Mouse (Mus musculus) adrenal gland, postnatal 10 days (tissue): ENCODE measurements around the gene Plcb4. TPM values are rescaled to one million over a fixed set of nuclear protein-coding genes. Genes with fewer than 3 reads are reported as not detected.
"Not testable (repeated sequence)": the region's sequence is repeated elsewhere in the genome, so short reads cannot be mapped to it uniquely, and the experiment has no call there.

Experiments used
- DNase-seq: peaks from one replicate; pipeline ENCODE4 v3.0.0; 2021; ENCODE audit warnings: mixed read lengths
- total RNA-seq, 2 experiments: library from RNA; stranded (reverse); gene quantifications; 2 replicates each; pipeline ENCODE4 v1.2.3; 2021

The Plcb4 gene
- total RNA-seq, 2 experiments from 2014 or later = 39.1 to 51.1 TPM

DNA sequence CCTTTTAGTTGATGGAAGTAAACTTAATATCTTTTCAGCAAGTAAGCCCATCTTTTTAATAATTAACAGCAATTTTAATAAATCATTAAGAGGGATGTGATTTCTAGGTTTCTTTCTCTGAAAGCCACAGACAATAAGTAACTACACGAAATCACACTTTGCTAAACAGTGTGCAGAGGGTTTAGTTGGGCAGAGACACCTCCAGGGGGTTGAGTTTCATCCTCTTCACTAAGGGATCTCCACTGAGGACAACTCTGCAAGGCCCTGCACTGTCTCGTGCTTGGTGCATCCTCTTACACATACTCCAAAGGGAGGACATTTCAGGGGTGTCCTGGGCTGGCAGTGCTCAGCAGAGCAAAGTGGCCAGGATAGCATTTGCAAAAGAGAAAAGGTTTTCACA is 235.8 kb downstream of the Plcb4 start:
- DNase-seq = no peak

DNA sequence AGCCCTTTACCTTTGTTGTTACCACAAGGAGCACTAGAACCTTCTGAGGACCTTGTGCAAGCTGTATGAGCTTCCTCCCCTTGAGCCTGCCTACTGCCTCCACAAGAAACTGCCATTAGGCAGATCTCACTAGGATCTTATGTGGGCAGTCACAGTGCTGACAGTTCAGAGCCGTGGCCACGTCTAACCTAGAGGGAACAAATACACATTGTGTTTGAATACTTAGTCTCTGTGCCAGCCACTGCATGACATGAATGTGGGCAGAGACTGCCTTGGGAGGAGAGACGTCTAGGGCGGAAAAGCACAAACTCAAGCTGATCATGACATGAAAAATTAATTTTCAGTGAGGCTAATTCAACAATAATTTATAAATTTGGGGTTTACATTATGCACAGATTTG is 239.2 kb downstream of the Plcb4 start:
- DNase-seq = no peak

DNA sequence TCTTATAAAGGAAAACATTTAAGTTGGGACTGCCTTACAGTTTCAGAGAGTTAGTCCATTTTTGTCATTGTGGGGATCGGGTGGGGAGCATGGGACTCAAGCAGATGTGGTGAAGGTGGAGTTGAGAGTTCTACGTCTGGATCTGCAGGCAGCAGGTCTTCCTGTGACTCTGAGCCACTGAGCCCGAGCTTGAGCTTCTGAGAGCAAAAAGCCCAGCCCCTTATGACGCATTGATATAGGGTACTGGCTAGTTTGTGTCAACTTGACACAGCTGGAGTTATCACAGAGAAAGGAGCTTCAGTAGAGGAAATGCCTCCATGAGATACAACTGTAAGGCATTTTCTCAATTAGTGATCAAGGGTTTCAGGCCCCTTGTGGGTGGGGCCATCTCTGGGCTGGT is 241.1 kb downstream of the Plcb4 start:
- not testable (repeated sequence) for DNase-seq

DNA sequence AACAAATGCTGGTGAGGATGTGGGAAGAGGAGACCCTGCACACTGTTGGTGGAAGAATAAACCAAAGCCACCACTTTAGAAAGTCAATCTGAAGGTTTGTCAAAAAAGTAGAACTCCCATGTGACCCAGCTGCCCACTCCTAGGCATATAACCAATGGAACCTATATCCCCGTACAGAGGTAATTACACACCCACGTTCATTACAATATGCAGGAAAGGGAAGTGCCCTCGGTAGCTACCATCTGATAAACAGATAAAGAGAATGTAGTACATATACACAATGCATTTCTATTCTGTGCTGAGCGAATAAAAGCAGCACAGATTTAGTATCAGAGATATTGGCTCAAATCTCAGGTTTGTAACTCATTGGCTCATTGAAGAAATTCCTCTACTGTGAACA is 242.2 kb downstream of the Plcb4 start:
- DNase-seq = no peak

DNA sequence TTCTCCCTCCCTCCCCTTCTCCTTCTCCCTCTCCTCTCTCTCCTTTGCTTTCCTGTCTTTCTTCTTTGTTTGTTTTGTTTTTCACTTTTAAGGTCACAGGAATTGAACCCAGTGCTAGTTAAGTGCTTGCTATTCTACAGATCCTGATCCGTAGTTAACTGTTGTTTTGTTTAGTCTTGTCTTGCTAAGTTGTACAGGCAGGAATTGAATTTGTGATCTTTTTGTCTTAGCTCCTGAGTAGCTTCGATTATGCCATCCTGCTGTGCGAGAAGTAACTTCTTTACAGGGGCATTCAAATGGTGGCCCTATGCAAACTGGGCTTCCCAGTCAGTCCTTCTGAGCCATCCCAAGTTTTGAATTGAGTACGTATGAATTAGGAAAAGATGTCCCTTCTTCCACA is 245.5 kb downstream of the Plcb4 start:
- DNase-seq = no peak

DNA sequence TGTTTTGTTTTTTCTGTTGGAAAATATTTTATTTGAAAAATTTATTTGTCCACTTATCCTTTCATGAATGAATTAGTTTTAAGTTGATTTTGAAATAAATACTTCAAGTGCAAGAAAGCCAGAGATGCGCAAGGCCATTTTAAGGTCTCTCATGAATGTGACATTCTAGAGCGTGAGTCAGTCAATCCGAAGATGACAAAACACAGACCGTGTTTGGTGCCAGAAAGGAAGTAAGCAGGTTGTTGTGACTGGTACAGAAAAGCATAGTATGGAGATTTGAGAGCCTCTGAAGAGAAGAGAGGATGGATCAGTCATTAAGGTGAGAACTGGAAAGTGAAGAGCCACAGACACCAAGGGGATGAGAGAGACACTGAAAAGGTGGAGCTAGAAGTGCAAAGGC is 246.0 kb downstream of the Plcb4 start:
- no peak for DNase-seq

DNA sequence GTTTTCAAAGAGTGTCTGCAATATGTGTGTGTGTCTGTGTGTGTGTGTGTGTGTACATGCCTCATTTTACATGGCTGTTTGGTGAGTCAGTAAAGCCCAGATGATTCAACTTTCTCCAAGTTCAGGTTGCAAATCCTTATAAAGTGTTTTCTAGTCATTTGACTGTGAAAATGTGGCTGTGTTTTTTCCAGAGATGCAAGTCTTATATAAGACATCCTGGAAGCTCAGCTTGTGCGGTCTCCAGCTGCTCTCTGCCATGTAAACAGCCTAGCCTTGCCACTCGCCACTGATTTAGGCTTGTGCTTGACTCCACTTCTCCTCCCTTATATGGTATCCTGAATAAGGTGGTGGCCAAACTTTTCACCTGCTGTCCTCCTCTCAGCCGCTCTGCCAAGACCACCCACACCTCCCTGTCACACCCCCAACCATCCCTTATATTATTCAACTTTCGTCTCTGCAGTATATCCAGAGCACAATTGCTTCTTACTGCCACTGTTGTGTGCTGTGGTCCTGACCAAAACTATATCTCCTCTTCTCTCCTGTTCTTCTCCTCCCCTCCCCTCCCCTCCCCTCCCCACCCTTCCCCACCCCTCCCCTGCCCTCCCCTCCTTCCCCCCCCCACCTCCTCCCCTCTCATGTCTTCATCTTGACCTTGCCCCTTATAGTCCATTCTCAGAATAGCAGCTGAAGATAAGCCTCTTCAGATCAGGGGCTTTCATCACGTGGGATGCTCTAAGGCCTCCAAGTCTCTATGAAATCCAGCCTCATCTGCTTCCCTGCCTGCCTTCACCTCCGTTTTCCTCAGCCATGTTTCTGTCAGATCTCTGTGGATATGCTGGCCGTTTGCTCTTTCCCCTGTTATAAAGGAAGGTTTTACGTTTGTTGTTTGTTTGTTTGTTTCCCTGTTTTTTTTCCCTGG is 255.8 kb downstream of the Plcb4 start:
- DNase-seq = no peak

DNA sequence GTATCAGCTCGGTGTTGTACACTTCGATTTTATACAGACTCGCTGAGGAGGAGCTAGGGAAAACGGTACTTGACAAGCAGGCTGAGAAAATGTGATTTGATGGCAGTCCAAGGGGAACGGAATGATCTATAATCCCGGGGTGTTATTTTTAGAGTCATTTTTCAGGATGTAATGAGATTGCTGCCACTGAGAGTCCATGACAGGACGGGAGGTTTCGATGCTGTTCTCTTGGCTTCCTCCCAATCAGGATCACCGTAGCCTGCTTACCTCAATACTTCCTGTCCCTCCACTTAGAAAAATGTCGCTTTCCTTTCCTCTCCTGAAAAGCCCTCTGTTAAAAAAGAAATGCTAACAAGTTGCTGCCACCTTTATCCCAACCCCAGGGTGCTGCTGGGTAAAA is 257.1 kb downstream of the Plcb4 start:
- no peak for DNase-seq

DNA sequence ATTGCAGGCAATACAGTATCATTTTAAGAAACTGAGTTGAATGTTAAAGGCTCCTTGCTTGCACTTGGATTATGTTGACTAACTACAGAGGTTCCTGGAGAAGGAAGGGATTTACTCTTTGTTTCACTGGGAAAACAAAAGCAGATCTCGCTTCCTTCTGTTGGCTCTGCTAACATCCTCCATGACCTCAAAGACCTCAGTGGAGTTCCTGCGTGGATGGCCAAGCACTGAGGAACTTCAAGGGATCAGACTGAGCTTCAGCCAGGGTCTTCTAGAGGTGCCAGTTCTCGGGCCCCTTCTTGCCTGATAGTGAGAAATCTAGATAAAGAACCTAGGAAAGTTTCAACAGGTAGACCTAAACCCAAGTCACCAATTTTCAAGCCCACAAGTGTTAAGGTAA is 258.2 kb downstream of the Plcb4 start:
- no peak for DNase-seq

DNA sequence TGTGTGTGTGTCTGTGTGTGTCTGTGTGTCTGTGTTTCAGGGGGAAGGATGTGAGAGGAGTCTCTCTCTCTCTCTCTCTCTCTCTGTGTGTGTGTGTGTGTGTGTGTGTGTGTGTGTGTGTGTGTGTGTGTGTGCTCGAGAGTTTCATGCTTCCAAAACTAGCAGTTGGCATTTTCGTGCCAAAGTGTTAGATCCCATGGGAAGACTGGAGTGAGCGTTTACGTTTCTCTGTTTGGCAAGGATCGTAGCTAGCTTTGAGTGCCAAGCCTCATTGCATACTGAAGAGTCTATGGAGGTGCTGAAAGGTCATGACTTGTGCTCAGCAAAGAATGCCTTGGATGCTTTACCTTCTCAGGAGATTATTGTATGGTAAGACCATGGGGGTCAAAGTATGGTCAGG is 259.3 kb downstream of the Plcb4 start:
- peak; percentile 52 for DNase-seq

DNA sequence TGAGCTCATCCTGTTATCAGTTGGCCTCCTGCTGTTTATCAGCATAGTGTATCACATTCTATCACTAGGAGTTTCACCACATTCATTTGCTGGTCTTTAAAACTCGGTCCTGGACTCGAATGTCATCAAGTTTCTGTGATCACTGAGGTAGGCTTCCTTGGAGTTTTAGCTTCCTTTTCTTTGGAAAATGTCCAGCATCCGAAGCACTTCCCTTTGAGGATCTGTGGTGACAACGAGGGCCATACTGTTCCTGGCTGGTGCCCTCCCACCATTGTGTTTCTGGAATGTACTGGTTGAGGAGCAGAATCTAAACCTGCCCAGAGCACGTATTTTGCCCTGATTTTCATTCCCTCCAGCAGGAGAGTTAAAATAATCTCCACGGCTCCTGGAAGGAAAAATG is 260.8 kb downstream of the Plcb4 start:
- DNase-seq = no peak

DNA sequence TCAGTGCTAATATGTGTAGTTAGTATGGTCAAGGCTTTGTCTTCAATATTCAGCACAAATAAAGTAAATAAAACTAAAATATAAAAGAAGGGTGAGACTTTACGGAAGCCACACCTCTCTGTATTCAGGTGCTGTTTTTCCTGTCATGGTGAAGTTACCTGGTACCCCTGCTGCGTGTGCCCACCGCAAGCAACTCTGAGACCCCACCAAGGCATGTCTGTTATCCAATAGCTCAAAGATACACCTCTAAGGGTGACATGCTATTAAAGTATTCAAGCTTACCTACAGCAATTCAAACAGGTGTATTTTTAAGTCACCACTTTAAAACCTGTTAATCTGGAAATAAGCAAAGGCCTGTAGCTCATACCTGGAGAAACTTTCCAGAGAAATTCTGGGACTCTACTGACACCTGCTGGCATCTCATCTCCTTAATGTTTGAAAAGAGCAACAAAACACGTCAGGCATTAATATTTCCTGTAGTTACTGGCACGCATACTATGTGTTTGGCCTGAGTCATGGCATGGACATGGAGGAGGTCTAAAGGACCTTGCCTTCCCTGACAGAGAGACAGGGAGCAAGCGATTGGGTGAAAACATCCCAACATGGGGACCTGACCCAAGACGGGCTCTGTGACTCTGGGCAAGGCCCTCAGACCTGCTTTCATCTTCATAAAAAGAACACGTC is 268.0 kb downstream of the Plcb4 start:
- peak; percentile 76 for DNase-seq

DNA sequence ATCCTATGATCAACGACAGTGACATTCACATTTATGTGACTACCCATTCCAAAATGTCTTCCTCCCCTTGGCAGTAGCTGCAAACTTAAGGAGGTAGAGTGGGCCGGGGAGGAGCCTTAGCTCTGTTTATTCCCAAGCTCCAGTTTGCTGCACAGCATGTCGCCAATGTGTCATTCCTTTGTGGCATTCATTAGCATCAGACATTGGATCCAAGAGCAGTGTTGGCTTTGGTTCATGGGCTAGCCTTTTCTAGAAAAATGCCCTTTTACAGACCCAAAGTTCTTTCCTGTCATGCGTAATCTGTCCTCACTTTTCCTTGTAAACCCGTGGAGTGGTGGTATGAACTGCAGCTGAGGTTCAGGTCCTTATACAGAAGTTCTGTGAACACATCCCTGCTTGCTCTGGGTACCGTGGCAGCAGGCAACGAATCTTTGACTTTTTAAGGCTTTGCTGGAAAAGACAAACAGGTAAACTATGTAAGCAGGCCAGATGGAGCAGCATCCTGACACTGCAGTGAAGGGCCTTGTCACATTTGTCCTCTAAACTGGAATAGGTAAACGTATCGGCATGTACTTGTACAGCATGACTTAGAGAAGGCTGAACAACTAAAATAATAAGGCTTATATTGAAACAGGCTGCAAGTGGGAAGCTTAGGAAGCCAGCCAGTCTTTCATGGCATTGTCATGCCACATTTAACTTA is 270.4 kb downstream of the Plcb4 start:
- no peak for DNase-seq

DNA sequence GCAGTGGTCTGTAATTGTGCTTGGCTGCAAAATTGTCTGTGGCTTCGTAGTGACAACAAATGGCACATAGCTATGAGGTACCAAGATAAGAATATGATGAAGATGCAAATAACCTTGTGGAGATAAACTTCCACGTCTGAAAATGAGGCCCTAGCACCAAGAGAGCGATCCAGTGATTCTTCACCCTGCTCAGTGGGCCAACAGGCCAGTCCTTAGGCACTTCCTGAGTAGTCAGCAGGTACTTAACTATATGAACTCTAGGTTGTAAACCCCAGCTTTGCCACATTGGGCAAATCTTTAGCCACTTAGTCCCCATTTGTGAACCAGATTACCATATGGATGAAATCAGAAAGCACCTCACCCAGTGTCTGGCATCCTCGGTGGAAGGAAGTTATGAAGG is 271.9 kb downstream of the Plcb4 start:
- DNase-seq = no peak

DNA sequence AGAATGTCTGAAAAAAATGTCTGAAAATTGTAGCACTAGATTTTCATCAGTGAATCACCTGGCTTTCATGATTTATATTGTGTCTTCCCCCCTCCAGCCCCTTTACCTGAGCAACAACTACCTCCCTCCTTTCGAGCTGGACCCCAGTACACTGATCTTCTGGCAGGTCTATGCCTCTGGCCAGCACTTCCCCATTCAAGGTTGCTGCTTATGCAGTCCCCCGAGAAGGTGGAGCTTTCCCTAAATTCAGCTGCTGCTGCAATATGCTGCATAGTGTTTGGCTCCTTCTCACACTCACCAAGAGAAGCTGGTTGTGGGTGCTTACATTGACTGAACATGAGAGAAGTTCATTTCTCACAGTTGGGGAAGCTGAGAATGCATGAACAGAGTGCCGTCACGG is 273.8 kb downstream of the Plcb4 start:
- no peak for DNase-seq

DNA sequence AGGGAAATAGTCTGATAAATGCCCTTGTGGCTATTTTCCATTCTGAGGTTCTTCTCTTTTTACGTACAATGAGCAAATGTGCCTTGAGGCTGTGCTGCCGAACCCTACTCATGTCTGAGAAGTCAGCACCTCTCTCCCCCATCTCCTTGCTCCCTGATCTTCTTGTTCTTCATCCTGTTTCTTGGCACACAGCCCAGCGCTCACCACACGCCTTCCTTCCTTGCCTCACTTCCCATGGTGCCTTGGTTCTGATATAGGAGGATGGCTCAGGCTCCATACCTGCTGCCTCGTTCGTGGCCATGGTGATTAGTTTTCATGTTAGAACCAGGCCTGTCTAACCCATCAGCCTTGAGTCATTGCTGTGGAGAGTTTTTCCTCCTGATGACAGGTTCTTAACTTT is 277.6 kb downstream of the Plcb4 start:
- DNase-seq = no peak

DNA sequence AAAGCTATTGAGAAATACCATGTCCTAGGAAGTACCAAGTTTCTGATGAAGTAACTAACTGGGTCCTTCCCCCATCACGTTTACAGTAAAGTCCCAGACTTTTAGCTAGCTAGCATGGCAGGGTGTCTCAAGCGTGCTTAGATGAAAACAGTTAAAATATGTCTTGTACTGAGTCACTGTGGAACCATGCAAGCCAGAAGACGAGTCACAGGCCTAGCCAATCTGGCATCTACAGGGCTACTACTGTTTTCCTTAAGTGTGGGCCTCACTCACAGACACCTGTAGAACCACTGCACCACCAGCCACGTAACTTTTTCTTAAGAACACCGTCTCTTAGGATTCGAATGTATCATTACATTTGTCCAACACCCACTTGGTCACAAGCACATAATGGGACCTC is 278.8 kb downstream of the Plcb4 start:
- DNase-seq = no peak

DNA sequence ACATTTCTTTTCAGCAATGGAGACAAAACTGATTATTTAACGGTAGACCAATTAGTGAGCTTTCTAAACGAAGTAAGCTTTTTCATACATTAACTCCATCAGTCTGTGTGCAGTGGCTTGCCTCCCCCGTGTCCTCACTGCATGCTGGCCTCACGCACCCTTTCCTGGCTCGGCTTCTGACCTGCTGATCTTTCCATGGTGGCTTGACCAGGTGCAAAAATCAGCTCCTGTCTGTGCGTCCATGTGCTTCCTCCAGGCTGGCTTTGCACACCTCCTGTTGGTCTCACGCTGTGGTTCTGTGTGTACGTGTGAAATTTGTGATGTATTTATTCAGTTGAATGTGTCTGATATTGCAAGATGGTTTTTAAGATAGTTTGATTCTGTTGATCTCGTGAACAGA is 281.1 kb downstream of the Plcb4 start:
- DNase-seq = no peak

DNA sequence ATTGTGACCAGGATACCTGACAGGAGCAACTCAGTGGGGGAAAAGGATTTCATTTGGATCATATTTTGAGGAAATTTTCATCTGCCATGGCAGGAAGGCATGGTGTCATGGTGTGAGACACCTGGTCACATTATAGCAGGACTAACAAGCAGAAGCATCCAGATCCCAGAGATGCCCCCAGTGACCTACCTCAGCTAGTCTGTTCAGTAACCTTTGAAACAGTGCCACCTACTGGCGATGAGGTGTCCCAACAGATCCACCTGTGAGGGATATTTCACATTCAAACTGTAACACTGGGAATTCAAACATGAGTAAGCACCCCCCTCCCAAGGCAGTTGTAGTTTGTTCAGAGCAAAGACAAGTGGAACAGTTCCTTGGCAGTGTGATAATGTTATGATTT is 289.0 kb downstream of the Plcb4 start:
- DNase-seq = no peak

DNA sequence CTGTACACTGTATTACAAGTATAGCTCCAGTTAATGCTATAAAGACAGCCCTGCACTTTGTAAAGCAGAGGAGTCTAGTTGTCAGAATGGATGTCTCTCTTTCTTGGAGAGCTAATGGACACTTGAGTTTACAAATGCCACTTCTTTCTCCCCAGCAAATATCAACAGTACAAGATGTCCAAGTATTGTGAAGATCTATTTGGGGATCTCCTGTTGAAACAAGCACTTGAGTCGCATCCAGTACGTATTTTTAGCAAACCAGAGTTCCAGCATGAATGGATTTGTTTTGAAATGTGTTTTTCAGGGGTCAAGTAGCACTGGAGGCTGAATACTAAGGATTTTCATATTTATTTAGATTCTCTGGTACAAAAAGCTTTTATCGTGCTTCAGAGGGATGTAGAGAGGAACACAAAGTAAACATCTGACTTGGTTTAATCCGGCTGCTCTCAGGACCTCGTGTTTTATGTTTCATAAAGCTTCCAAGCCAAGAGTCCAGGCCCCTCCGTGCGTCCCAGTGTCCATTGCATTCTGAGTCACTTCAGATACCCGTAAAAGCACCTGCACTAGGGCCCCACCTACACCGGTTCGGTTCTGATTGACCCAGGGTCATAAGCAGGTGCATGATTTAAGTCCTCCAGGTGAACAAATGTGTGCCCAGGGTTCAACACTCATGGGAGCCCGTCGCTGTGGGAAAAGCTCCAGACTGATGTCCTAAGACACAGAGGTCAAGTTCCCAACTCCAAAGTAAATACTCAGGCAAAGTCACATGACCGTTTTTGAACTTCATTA is 296.1 kb downstream of the Plcb4 start:
- DNase-seq = no peak

DNA sequence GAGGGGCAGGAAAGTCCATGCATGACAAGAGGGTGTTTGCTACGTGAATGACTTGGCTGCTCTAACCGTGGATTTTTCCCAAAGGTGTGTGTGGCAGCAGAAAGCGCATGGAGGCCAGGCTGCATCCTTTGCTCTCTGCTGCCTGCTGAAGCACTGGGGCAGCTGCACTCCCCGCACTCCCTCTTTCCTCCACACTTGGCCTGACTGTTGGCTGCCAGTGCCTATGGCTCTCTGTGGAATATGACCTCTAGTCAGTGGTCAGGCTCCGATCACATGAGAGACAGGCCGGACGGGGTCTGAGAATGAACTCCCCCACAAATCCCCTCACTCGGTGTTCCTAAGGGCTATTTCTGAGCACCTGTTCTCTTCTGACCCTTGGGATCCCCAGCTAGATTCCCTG is 297.0 kb downstream of the Plcb4 start:
- DNase-seq = no peak

DNA sequence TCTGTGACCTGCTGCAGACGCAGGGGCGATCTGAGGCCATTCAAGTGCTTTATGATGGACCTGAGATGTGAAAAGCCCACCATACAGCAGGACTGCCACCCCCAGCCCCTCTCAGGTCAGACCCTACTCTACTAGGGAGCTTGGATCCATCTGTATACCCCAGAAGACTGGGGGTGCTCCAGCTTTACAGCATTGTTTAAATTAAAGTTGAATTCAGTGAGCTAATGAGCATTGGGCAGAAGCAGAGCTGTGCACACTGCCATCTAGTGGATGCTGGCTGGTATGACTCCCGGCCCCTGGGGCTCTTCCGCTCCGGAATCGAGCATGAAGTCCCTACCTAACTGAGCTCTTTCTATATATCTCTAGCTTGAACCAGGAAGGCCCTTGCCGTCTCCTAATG is 298.9 kb downstream of the Plcb4 start:
- peak; percentile 77 for DNase-seq
